In the genomic region with DNA sequence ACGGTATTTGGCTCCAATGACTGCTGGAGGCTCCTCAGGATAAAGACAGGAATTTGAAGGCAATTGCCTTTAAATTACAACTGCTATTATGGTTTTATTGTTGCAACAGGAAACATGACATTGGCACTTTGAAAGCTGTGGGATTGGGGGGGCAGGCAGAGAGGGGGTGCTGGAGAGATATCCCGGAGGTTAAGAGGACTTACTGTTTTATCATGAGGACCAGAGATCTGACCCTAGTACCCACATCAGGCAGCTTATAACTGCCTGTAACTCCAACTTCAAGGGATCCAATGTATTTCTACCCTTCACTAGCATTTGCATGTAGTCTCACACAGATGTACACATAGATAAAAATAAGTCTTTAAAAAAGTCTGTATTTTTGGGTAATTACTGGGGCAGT, we compare ENCODE assay signal across 22 mouse cellular contexts. TPM values are rescaled to one million over a fixed set of nuclear protein-coding genes. Genes with fewer than 3 reads are reported as not detected.
DNase-seq lines count a peak whose midpoint lies in the region; ATAC-seq and TF ChIP-seq lines count a peak whose summit lies in the region.
"Had no signal": no experiment of that assay in that cellular context is flagged by ENCODE, and none has a peak within 500 bp of the region (broad histone marks: within the 10 kb centered on the region; RNA-seq: fewer than 3 reads in every experiment).

No protein-coding gene starts in this region.

- no peaks in the 10 kb centered on the region for H3K27me3 ChIP-seq in heart, postnatal 0 days (ENCODE audit: control insufficient read depth, insufficient read depth, low read length)
- H3K27me3 ChIP-seq in liver, postnatal 0 days (ENCODE audit: insufficient read depth, low read length) = no peaks in the 10 kb centered on the region
- no peaks in the 10 kb centered on the region for H3K27me3 ChIP-seq in midbrain, embryonic 15.5 days (replicated peaks)
- H3K27me3 ChIP-seq: forebrain, embryonic 15.5 days had no signal

- no peak for TF ChIP-seq CTCF in heart, postnatal 0 days (IDR thresholded peaks at IDR 0.05; ENCODE audit: low read depth)
- TF ChIP-seq CTCF in liver, postnatal 0 days (IDR thresholded peaks at IDR 0.05; ENCODE audit: low read depth) = no peak

- WGBS in heart, postnatal 0 days = 80% methylated on average over 2 of the region's 2 CpGs
- 49% methylated on average over 2 of the region's 2 CpGs for WGBS in liver, postnatal 0 days (ENCODE audit: insufficient replicate concordance)
- 93% methylated on average over 2 of the region's 2 CpGs for WGBS in midbrain, embryonic 15.5 days

- intact Hi-C loops in heart, postnatal 10 days (cut with DNase I) = no loop called here

- H3K27ac ChIP-seq in heart, postnatal 0 days (ENCODE audit: low read depth) = peak overlapping the region; percentile 2; the same call in 1 of the 2 replicates
- no peak overlapping the region for H3K27ac ChIP-seq in liver, postnatal 0 days (ENCODE audit: low read depth)
- H3K27ac ChIP-seq in midbrain, embryonic 15.5 days = no peak overlapping the region
- H3K27ac ChIP-seq: forebrain, embryonic 10.5 days; forebrain, embryonic 15.5 days; hindbrain, embryonic 14.5 days had no signal

- no peak overlapping the region for H3K4me2 ChIP-seq in heart, postnatal 0 days (ENCODE audit: low read depth, low read length)
- H3K4me2 ChIP-seq in liver, postnatal 0 days (ENCODE audit: low read depth, low read length) = no peak overlapping the region; the same call in 1 of the 2 replicates
- H3K4me2 ChIP-seq in midbrain, embryonic 15.5 days = no peak overlapping the region
- H3K4me2 ChIP-seq: forebrain, embryonic 15.5 days; hindbrain, embryonic 14.5 days; lung, embryonic 14.5 days; midbrain, embryonic 11.5 days had no signal

- peaks cover 25% of the 10 kb centered on the region for H3K4me1 ChIP-seq in heart, postnatal 0 days (ENCODE audit: control insufficient read depth, insufficient read depth)
- H3K4me1 ChIP-seq in liver, postnatal 0 days (ENCODE audit: insufficient read depth) = peaks cover 20% of the 10 kb centered on the region
- H3K4me1 ChIP-seq in midbrain, embryonic 15.5 days = no peaks in the 10 kb centered on the region
- H3K4me1 ChIP-seq: forebrain, embryonic 10.5 days had no signal

- no peaks in the 10 kb centered on the region for H3K9me3 ChIP-seq in heart, postnatal 0 days (replicated peaks; ENCODE audit: control insufficient read depth, low read length)
- no peaks in the 10 kb centered on the region for H3K9me3 ChIP-seq in liver, postnatal 0 days (ENCODE audit: low read length)
- no peaks in the 10 kb centered on the region for H3K9me3 ChIP-seq in midbrain, embryonic 15.5 days
- H3K9me3 ChIP-seq: forebrain, embryonic 10.5 days; forebrain, embryonic 15.5 days had no signal

- ATAC-seq in heart, postnatal 0 days (ENCODE audit: insufficient read depth, low read depth) = no peak
- peak; percentile 56 for ATAC-seq in granulocyte monocyte progenitor cell, adult 5-6 weeks (replicated peaks; ENCODE audit: poor library complexity, severe bottlenecking)
- ATAC-seq in liver, postnatal 0 days = peak; percentile 23; the same call in 1 of the 2 replicates
- no peak for ATAC-seq in midbrain, embryonic 15.5 days (replicated peaks)
- ATAC-seq: CD4-positive, CD25-positive, alpha-beta regulatory T cell, adult 4 months; forebrain, embryonic 15.5 days; intestine, postnatal 0 days had no signal

- no peak overlapping the region for H3K4me3 ChIP-seq in heart, postnatal 0 days (ENCODE audit: low read depth, low read length)
- no peak overlapping the region for H3K4me3 ChIP-seq in liver, postnatal 0 days (ENCODE audit: low read depth, low read length)
- H3K4me3 ChIP-seq in midbrain, embryonic 15.5 days = no peak overlapping the region
- H3K4me3 ChIP-seq: forebrain, embryonic 10.5 days; forebrain, embryonic 15.5 days had no signal

- no peak overlapping the region for H3K9ac ChIP-seq in heart, postnatal 0 days (replicated peaks; ENCODE audit: low read depth, low read length)
- H3K9ac ChIP-seq in liver, postnatal 0 days (replicated peaks) = no peak overlapping the region
- no peak overlapping the region for H3K9ac ChIP-seq in midbrain, embryonic 15.5 days
- H3K9ac ChIP-seq: forebrain, embryonic 15.5 days; hindbrain, embryonic 14.5 days; lung, embryonic 14.5 days had no signal

- DNase-seq in heart, postnatal 0 days (ENCODE audit: low spot score) = no peak
- DNase-seq in heart, postnatal 10 days = no peak
- no peak for DNase-seq in liver, postnatal 0 days
- DNase-seq in thymus, postnatal 10 days (ENCODE audit: low spot score in 2 of 2) = no peak
- no peak for DNase-seq in kidney, adult 8-10 months
- DNase-seq: adrenal gland, postnatal 25 days; cerebellum, adult 18-20 months; cerebellum, postnatal 10 days; heart, postnatal 4 days; kidney, postnatal 14 days; lung, embryonic 14.5 days; lung, postnatal 14 days; retina, postnatal 1 day; right cerebral cortex, postnatal 14 days had no signal

- TF ChIP-seq EP300 in heart, postnatal 0 days (IDR thresholded peaks at IDR 0.05; ENCODE audit: low read depth) = no peak
- peak; percentile 68; the same call in 1 of the 2 replicates for TF ChIP-seq EP300 in liver, postnatal 0 days (IDR thresholded peaks at IDR 0.05; ENCODE audit: low read depth)

- no peaks in the 10 kb centered on the region for H3K36me3 ChIP-seq in heart, postnatal 0 days (replicated peaks; ENCODE audit: control insufficient read depth, insufficient read depth, low read length)
- H3K36me3 ChIP-seq in liver, postnatal 0 days (replicated peaks; ENCODE audit: insufficient read depth, low read length) = no peaks in the 10 kb centered on the region
- no peaks in the 10 kb centered on the region for H3K36me3 ChIP-seq in midbrain, embryonic 15.5 days (replicated peaks)
- H3K36me3 ChIP-seq: forebrain, embryonic 10.5 days; forebrain, embryonic 15.5 days had no signal

RNA-seq across cellular contexts. Expression of a gene that starts 29.2 kb away (rescaled TPM):
- 22.6 and 27.9 TPM in 2 replicates for total RNA-seq in heart, postnatal 0 days (2014; rRNA removed; ENCODE audit: low replicate concordance)
- polyA plus RNA-seq in heart, postnatal 0 days (2015; fragmentation: Nextera tagmentation; extraction: Ambion mirVana) = 18.6 and 19.2 TPM in 2 replicates
- total RNA-seq in heart, postnatal 10 days (2021) = 10 to 100 TPM; 10.8 to 11.3 TPM
- 13.5 and 19.0 TPM in 2 replicates for total RNA-seq in granulocyte monocyte progenitor cell, adult 5-6 weeks (2014; fragmentation: Nextera tagmentation)
- 5.8 and 6.4 TPM in 2 replicates for total RNA-seq in granulocyte monocyte progenitor cell, adult 5-6 weeks (2017)
- 8.2 and 8.3 TPM in 2 replicates for polyA plus RNA-seq in liver, postnatal 0 days (2015; fragmentation: Nextera tagmentation; extraction: Ambion mirVana)
- 48.6 and 49.7 TPM in 2 replicates for polyA plus RNA-seq in midbrain, embryonic 15.5 days (2015; fragmentation: Nextera tagmentation; extraction: Ambion mirVana)

RNA-seq across cellular contexts. Expression of a gene that starts 36.2 kb away (rescaled TPM):
- total RNA-seq in heart, postnatal 0 days (2014; rRNA removed; ENCODE audit: low replicate concordance) = 8.8 and 17.0 TPM in 2 replicates
- polyA plus RNA-seq in heart, postnatal 0 days (2015; fragmentation: Nextera tagmentation; extraction: Ambion mirVana) = 7.3 and 7.4 TPM in 2 replicates
- total RNA-seq in heart, postnatal 10 days (2021) = 1 to 10 TPM; 7.0 to 9.8 TPM
- total RNA-seq in granulocyte monocyte progenitor cell, adult 5-6 weeks (2014; fragmentation: Nextera tagmentation) = 5.3 and 6.3 TPM in 2 replicates
- 3.5 and 5.0 TPM in 2 replicates for total RNA-seq in granulocyte monocyte progenitor cell, adult 5-6 weeks (2017)
- polyA plus RNA-seq in liver, postnatal 0 days (2015; fragmentation: Nextera tagmentation; extraction: Ambion mirVana) = 1.6 TPM in 2 replicates
- polyA plus RNA-seq in midbrain, embryonic 15.5 days (2015; fragmentation: Nextera tagmentation; extraction: Ambion mirVana) = 1.1 TPM in 2 replicates

Comparison
In these comparisons a context has a peak if more than half of its experiments do, and no peak if none do; other contexts are left out.
1. ATAC-seq: peak in granulocyte monocyte progenitor cell, adult 5-6 weeks (single experiment) and liver, postnatal 0 days (single experiment); none in heart, postnatal 0 days (single experiment) and midbrain, embryonic 15.5 days (single experiment).